Mouse (Mus musculus) megakaryocyte progenitor cell, adult 5-6 weeks (primary cell): ENCODE measurements at regions not wholly inside any gene's neighbourhood (a gene's known extent, or its start where the extent isn't known, plus 50 kb on each side); places are given as distances from the start of the nearest gene placed in this dataset.

ENCODE experiments used
- ATAC-seq: replicated peaks from 2 replicates; pipeline ENCODE4 v1.8.0; 2016; ENCODE audit warnings: mild to moderate bottlenecking, moderate TSS enrichment, inconsistent platforms; ENCODE audit not compliant: poor library complexity

DNA sequence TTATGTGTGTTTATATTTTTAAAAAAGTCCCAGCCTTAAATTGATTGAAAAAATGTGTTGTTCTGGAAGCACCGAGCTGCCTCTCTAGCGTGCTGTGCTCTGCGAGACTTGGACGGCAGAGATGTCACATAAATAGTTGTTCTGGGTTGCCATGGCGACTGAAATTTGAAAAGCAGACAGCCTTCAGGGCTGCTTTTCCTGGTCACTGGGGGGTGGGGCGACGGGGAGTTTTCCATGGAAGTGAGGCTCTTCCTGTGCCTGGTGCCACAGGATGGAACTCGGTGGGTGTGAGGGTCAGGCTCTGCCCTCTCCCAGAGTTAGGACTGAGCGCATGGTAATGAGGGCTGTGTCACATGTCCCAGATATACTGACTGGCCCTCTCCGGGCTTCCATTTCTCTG is 84.7 kb upstream of the Gm26897 start:
- ATAC-seq = no peak

DNA sequence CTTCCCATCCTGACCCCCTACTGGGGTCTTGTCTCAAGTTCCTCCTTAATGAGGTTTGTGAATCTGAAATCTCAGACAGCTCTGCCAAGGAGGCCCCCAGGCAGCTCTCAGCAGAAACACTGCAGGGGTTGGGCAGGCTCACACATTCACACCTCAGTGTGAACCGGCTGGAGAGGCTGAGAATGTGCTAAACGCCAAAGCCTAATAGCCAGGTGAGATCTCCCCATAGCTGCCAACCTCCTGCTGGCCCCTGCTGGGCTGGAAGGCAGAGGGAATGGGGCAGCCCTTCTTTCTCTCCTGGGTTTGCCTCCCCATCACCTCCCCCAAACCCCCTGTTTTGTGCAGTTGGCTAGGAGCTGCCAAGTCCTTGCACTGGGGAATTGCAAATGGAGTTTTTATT is 81.3 kb upstream of the Gm26897 start:
- ATAC-seq = no peak

- no peak for ATAC-seq
Measured at GRCm38 (mm10) chr5:111656436-111656835, 77.3 kb upstream of the Gm26897 start.

DNA sequence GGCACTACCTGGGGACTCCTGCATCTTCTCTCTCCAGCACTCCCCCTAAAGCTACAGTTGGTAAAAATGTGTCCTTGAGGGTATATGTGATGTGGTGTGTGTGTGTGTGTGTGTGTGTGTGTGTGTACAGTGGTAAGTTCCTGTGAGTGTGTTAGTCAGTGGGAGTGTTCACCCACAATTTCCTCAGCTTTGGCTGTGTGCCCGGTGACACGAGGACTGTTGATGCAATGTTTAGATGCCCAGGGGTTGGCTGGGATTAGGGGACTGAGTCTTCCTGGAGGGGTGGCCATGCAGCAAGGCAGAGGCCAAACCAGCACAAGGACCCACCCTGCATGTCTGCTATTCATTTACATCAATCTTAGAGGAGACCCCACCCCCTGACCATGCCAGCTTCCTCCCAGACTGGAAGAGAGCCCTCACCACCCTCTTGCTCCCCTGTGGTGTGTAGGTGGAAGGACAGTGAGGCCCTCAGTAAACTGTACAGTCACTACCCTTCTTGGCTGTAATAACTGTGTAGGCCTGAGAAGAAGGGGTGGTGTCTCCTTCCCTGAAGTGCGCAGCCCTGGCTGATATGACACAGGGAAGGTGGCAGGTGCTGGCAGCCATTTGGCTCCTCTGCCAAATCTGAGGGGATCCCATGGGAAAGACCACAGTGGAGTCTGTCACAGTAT is 75.8 kb upstream of the Gm26897 start:
- peak; percentile 57 for ATAC-seq

GRCm38 (mm10) chr5:111659229-111659628 is 74.5 kb upstream of the Gm26897 start:
- no peak for ATAC-seq

DNA sequence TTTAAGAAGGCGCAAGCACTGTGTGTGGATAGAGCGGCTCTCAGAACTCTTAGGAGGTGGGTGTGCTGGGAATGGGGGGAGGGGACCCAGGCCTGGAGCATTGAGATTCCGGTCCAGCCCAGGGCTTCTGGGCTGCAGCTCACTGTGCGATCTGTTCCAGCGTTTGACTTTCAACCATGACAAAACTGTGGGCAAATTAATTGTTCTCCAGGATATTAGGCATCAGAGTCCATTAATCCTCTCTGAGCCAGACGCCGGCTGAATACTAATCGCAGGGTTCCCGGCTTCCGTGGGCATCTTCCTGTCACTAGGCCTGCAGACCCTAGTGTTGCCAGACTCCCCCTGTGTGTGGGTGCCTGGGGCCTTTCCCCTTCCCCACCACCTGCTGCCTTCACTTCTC is 73.3 kb upstream of the Gm26897 start:
- no peak for ATAC-seq

GRCm38 (mm10) chr5:111660968-111661367 is 72.8 kb upstream of the Gm26897 start:
- ATAC-seq = no peak

DNA sequence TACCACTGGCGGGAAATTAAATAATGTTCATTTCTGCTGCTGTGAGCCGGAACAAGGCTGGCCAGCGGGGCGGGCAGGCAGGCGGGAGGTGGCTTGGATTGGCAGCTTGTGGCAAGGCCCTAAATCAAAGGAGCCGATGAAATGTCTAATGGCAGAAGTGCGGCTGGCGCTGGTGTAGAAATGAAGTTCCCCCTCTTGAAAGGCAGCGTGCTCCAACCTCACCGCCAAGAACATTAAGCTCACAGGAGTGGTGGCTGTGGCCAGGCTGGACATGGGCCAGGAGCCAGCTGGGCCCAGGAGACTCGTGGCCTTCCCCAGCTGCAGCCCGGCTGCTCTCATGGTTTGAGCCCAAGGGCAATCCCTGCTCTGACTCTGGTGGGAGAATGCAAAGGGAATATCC is 71.8 kb upstream of the Gm26897 start:
- peak; percentile 45 for ATAC-seq

DNA sequence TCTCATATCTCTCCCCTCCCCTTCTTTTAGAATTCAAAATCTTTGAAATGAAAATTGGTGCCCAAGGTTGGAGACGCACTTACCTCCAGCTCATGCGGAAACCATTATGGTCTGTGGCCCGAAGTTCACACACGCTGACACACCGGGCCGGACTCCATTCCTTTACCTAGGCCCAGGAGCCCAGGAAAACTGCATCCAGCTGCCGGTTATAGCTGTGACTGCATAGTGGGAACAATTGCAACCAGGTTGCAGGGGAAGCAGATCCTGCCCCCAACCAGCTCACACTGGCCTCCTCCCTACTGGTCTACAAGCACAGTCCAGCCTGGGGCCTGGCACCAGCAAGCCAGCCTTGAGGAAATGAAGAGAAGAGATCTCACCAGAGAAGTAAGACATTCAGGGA is 69.9 kb upstream of the Gm26897 start:
- no peak for ATAC-seq

GRCm38 (mm10) chr5:111665406-111665805 is 68.3 kb upstream of the Gm26897 start:
- ATAC-seq = no peak

- ATAC-seq = no peak
Measured at GRCm38 (mm10) chr5:111666007-111666406, 67.7 kb upstream of the Gm26897 start.

- ATAC-seq = peak; percentile 48; the same call in 1 of the 2 replicates
Measured at GRCm38 (mm10) chr5:111667901-111668300, 65.8 kb upstream of the Gm26897 start.

DNA sequence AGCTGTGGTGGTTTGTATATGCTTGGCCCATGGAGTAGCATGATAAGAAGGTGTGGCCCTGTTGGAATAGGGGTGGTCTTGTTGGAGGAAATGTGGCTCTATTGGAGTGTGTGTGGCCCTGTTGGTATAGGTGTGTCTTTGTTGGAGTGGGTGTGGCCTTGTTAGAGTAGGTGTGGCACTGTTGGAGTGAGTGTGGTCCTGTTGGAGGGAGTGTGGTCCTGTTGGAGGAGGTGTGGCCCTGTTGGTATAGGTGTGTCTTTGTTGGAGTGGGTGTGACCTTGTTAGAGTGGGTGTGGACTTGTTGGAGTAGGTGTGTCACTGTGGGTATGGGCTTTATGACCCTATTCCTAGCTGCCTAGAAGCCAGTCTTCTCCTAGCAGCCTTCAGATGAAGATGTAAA is 64.6 kb upstream of the Gm26897 start:
- no peak for ATAC-seq

DNA sequence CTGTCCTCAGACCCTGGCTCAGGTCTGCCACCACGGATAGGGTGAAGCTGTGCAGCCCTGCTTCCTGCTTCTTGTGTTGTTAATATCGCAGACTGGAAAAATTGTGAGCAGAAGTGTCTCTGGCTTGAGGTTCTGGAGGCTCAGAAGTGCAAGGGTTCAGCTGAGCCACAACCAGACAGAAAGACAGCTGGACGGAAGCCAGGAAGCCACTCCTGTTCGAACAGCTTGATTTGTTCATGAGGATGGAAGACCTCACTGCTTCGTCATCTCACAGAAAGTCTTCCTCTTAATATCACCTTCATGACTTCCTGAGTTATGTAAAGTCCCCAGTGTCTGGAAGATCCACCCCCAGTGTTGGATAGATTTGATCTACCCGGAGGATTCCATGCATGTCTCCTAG is 62.0 kb upstream of the Gm26897 start:
- ATAC-seq = no peak

DNA sequence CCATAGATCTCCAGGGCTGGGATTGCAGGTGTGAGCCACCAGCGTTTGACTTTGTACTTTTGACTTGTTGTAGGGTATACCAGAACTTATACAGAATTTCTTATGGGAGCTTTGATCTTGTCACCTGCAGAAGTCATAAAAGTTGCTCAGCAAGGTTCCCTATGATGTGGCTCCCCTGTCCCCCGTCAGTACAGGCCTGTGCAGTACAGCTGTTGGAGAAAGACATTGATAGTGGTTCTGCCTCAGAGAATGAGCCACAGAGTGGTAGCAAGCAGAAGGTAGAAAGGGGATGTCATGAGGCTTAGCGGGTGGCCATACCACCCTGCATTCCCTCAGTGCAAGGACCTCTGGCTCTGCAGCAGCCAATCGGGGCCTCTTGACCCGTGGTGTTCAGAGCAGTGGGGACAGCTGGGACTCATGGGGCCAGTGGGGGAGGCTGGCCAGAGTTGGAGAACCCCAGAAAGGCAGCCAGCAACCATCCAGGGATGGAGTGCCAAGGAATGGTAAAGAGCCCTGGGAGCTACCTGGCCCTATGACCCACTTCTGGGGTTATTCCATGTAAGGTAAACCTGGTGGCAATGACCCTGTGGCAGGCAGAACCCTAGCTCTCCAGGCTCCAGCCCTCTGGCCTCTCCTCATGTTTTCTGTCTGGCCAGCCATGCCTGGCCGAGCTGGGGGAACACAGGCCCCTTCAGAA is 58.6 kb upstream of the Gm26897 start:
- ATAC-seq = no peak

DNA sequence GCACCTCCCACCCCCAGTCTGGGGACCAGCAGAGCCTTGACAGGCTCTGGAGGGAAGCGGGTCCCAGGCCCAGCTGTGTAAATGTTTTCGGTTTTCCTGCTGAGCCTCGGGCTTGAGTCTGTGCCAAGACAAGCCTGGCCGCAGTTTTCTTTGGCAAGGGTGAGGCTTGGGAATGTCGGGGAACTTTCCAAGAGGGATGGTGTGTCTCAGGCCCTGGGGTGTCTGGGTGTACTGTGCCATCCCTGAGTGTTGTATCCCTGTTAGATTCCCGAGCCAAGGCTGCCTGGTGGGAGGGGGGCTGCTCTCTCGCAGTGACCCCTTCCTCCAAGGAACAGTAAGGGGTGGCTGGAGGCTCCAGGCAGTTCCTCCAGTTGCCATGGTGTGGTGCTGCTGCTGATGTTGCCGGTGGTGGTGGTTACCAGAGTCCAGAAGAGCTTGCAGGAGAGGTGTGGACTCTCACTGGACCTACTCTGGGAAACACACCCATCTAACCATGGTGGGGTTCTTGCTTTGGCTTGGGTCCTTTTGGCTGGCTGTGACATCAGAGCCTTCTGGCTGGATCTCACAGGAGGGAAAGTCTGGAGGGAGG is 58.0 kb upstream of the Gm26897 start:
- no peak for ATAC-seq

GRCm38 (mm10) chr5:111677847-111678311 is 55.8 kb upstream of the Gm26897 start:
- ATAC-seq = no peak

DNA sequence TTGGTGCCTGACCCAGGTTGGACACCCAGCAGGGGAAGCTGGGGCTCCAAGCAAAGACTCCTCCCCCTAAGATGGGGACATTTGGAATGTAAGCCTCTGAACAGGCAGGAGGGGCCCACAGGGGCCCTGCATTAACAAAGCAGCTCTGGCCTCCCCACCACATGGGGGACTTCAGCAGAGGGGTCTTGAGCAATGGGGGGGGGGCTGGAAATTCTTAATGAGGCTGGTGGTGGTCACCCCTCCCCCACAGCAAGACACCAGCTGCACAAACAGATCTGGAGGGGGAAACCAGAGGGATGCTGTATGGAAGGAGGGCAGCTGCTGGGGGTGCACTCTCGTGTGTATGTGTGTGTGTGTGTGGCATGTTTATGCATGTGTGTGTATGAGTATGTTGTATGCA is 55.2 kb upstream of the Gm26897 start:
- ATAC-seq = no peak

DNA sequence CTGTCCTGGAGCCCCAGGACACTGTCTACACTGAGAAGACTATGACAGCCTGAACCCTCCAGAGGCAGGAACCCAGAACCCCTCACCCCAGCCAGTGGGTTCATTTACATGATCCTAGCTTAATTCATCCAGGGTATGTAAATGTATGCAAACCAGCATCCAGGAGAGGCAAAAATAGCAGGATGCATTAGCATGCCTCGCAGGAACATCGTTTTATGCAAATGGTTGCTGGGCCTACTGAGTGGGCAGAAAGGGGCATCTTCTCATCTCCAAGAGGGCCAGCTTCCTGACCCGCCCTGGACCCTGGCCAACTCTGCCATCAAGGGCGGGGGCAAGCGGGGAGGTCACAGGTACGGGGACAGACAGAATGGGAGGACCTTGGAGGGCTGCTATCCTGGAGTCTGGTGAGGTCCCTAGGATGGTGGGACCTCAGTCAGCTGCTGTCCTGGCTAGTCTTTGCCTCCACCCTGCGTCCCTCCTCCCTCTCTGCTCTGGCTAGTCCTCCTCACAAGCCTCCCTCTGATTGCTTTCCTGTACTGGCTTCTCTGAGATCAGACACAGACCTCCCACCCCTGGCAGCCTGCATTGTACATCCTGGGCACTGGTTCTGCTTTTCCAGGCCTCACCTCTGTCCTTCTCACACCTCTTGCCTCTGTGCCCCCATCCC is 52.2 kb upstream of the Gm26897 start:
- ATAC-seq = no peak

GRCm38 (mm10) chr5:111682899-111683298 is 50.8 kb upstream of the Gm26897 start:
- ATAC-seq = peak; percentile 69
